Mouse (Mus musculus): ENCODE results near the gene Lgals2. TPM values are rescaled to one million over a fixed set of nuclear protein-coding genes. Genes with fewer than 3 reads are reported as not detected.

Gene Lgals2
- total and polyA plus RNA-seq, 3 experiments: not detected

DNA sequence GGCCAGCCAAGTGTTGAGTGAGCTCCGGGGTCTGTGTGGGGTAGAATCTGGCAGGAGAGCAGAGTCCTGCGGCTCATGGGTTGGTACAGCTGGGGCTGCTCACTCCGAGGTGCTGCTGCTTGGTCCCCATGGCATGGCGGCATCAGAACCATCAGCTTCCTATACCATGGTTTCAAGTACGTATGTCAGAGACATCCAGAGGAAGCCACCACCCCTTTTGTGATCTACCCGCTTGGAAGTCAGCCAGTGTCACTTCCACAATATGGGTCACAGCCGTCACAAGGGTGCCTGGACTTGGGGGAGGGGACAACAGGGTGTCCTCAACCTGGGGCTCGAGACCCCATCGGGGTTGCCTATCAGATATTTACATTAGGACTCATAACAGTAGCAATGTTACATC, 45.2 kb downstream of the Lgals2 start:
- Histone ChIP-seq H3K36me3 (replicated peaks) (no peaks in the 10 kb centered on the region), H3K27me3 (ENCODE audit: insufficient read depth, low read length) (peaks cover 12% of the 10 kb centered on the region; the same call in 1 of the 2 replicates), H3K4me3 (ENCODE audit: low read depth, low read length) (no peak overlapping the region), H3K4me1 (ENCODE audit: insufficient read depth, low read depth, low read length) (no peaks in the 10 kb centered on the region), H3K9me3 (replicated peaks) (no peaks in the 10 kb centered on the region)
- TF ChIP-seq GATA2 (IDR thresholded peaks at IDR 0.05; ENCODE audit: borderline replicate concordance, low read depth, low read length) (no peak), POLR2AphosphoS5 (IDR thresholded peaks at IDR 0.05; ENCODE audit: insufficient replicate concordance, low read depth, low read length) (no peak), CTCF (IDR thresholded peaks at IDR 0.05; ENCODE audit: low read depth, low read length) (no peak), GATA1 (IDR thresholded peaks at IDR 0.05; ENCODE audit: borderline replicate concordance, low read length) (no peak), TAL1 (conservative IDR thresholded peaks at IDR 0.05; ENCODE audit: low read depth, low read length) (no peak)
- DNase-seq (ENCODE audit: low spot score) (no peak), ATAC-seq (ENCODE audit: extremely low read depth, insufficient number of reproducible peaks, low FRiP score, poor library complexity, severe bottlenecking) (no peak)

DNA sequence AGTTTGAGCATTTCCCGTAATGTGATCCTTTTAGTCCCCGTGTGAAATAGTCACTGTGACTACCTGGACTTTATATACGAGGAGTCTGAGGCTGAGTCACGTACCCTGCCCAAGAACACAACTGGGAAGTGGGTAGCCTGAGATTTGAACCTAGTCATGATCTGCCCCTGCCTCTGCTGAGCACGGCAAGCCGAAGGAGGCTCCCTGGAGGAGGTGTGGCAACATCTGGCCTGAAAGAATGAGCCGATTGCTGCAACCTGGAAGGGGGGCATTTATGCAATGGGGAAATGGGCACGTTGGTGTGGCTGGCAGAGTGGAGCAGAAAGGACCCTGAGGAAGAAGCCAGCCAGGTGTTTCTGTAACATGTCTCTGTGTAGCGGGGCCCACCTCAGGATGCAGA, 45.6 kb downstream of the Lgals2 start:
- H3K9me3 ChIP-seq (replicated peaks): no peaks in the 10 kb centered on the region
- peaks cover 12% of the 10 kb centered on the region; the same call in 1 of the 2 replicates for H3K27me3 ChIP-seq (ENCODE audit: insufficient read depth, low read length)
- no peak for TF ChIP-seq GATA2 (IDR thresholded peaks at IDR 0.05; ENCODE audit: borderline replicate concordance, low read depth, low read length)
- no peak for TF ChIP-seq CTCF (IDR thresholded peaks at IDR 0.05; ENCODE audit: low read depth, low read length)
- TF ChIP-seq POLR2AphosphoS5 (IDR thresholded peaks at IDR 0.05; ENCODE audit: insufficient replicate concordance, low read depth, low read length): no peak
- no peak for TF ChIP-seq GATA1 (IDR thresholded peaks at IDR 0.05; ENCODE audit: borderline replicate concordance, low read length)
- TF ChIP-seq TAL1 (conservative IDR thresholded peaks at IDR 0.05; ENCODE audit: low read depth, low read length): no peak
- ATAC-seq (ENCODE audit: extremely low read depth, insufficient number of reproducible peaks, low FRiP score, poor library complexity, severe bottlenecking) (no peak), DNase-seq (ENCODE audit: low spot score) (no peak)
- no peaks in the 10 kb centered on the region for H3K4me1 ChIP-seq (ENCODE audit: insufficient read depth, low read depth, low read length)
- H3K36me3 ChIP-seq (replicated peaks): no peaks in the 10 kb centered on the region
- no peak overlapping the region for H3K4me3 ChIP-seq (ENCODE audit: low read depth, low read length)

DNA sequence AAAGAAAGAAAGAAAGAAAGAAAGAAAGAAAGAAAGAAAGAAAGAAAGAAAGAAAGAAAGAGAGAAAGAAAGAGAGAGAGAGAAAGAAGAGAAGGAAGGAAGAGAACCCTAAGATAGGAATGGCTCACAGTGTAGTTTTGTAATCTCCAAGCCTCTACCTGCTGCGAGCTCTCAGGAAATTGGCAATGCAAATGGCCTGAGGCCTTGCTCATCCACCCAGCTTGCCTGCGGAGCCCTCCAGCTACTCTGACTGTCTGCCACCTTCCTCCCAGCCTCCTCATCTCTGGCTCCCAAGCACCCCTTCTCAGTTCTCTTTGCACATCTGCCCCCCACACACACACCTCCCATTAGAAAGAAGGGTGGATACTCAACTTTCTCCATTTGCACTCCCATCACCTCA, 46.3 kb downstream of the Lgals2 start:
- TF ChIP-seq GATA2 (IDR thresholded peaks at IDR 0.05; ENCODE audit: borderline replicate concordance, low read depth, low read length) (no peak), GATA1 (IDR thresholded peaks at IDR 0.05; ENCODE audit: borderline replicate concordance, low read length) (no peak), TAL1 (conservative IDR thresholded peaks at IDR 0.05; ENCODE audit: low read depth, low read length) (no peak), CTCF (IDR thresholded peaks at IDR 0.05; ENCODE audit: low read depth, low read length) (no peak), POLR2AphosphoS5 (IDR thresholded peaks at IDR 0.05; ENCODE audit: insufficient replicate concordance, low read depth, low read length) (no peak)
- DNase-seq (ENCODE audit: low spot score) (no peak), ATAC-seq (ENCODE audit: extremely low read depth, insufficient number of reproducible peaks, low FRiP score, poor library complexity, severe bottlenecking) (no peak)
- H3K36me3 ChIP-seq (replicated peaks): no peaks in the 10 kb centered on the region
- peaks cover 13% of the 10 kb centered on the region; the same call in 1 of the 2 replicates for H3K27me3 ChIP-seq (ENCODE audit: insufficient read depth, low read length)
- H3K4me1 ChIP-seq (ENCODE audit: insufficient read depth, low read depth, low read length): no peaks in the 10 kb centered on the region
- no peaks in the 10 kb centered on the region for H3K9me3 ChIP-seq (replicated peaks)
- H3K4me3 ChIP-seq (ENCODE audit: low read depth, low read length): no peak overlapping the region

DNA sequence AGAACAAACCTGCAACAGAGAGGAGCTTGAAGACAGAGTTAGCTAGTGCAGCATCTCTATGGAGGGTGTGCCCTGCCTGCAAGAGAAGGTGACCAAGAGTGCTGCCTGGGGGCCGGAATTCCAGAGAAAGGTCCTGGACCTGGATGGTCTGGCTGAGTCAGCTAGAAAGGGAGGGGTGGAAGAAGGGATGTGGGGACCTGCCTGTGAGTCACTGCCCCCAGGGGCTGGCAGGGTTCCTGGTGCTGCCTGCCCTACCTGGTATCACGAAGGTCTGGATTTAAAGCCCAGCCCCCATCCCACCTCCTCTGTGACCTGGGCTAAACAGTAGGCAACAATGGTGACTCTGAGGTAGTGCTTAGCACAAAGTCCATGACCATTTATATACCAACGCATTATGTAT, 48.2 kb downstream of the Lgals2 start:
- no peaks in the 10 kb centered on the region for H3K4me1 ChIP-seq (ENCODE audit: insufficient read depth, low read depth, low read length)
- ATAC-seq (ENCODE audit: extremely low read depth, insufficient number of reproducible peaks, low FRiP score, poor library complexity, severe bottlenecking): no peak

DNA sequence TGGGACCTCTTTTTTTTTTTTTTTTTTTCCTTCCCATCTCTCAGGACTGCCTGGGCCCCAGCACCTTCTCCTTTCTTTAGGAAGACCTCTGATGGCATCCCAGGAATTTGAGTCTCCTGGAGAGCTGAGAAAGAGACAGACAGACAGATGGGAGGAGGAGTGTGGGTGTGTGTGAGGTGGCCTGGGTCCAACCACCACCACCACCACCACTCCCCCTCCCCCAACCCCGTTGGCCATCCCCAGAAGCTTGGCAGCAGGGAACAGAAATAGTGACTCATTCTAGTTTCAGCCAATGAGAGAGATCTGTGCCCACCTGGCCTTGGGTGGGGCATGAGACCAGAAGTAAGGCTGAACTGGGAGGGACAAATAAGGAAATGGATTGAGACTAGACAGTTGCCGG, 48.7 kb downstream of the Lgals2 start:
- Histone ChIP-seq H3K27me3 (ENCODE audit: insufficient read depth, low read length) (peaks cover 17% of the 10 kb centered on the region; the same call in 1 of the 2 replicates), H3K4me1 (ENCODE audit: insufficient read depth, low read depth, low read length) (no peaks in the 10 kb centered on the region), H3K36me3 (replicated peaks) (no peaks in the 10 kb centered on the region), H3K9me3 (replicated peaks) (peaks cover 10% of the 10 kb centered on the region), H3K4me3 (ENCODE audit: low read depth, low read length) (no peak overlapping the region)
- DNase-seq (ENCODE audit: low spot score) (no peak), ATAC-seq (ENCODE audit: extremely low read depth, insufficient number of reproducible peaks, low FRiP score, poor library complexity, severe bottlenecking) (no peak)
- TF ChIP-seq CTCF (IDR thresholded peaks at IDR 0.05; ENCODE audit: low read depth, low read length): no peak
- no peak for TF ChIP-seq GATA2 (IDR thresholded peaks at IDR 0.05; ENCODE audit: borderline replicate concordance, low read depth, low read length)
- TF ChIP-seq TAL1 (conservative IDR thresholded peaks at IDR 0.05; ENCODE audit: low read depth, low read length): no peak
- TF ChIP-seq GATA1 (IDR thresholded peaks at IDR 0.05; ENCODE audit: borderline replicate concordance, low read length): no peak
- TF ChIP-seq POLR2AphosphoS5 (IDR thresholded peaks at IDR 0.05; ENCODE audit: insufficient replicate concordance, low read depth, low read length): no peak

More for the DNA sequence above, 48.2 kb downstream of the Lgals2 start:
- H3K36me3 ChIP-seq (replicated peaks): no peaks in the 10 kb centered on the region
- no peak for TF ChIP-seq TAL1 (conservative IDR thresholded peaks at IDR 0.05; ENCODE audit: low read depth, low read length)
- no peak for TF ChIP-seq POLR2AphosphoS5 (IDR thresholded peaks at IDR 0.05; ENCODE audit: insufficient replicate concordance, low read depth, low read length)
- peaks cover 17% of the 10 kb centered on the region; the same call in 1 of the 2 replicates for H3K27me3 ChIP-seq (ENCODE audit: insufficient read depth, low read length)
- no peak for DNase-seq (ENCODE audit: low spot score)
- H3K4me3 ChIP-seq (ENCODE audit: low read depth, low read length): no peak overlapping the region
- H3K9me3 ChIP-seq (replicated peaks): peaks cover 9% of the 10 kb centered on the region

DNA sequence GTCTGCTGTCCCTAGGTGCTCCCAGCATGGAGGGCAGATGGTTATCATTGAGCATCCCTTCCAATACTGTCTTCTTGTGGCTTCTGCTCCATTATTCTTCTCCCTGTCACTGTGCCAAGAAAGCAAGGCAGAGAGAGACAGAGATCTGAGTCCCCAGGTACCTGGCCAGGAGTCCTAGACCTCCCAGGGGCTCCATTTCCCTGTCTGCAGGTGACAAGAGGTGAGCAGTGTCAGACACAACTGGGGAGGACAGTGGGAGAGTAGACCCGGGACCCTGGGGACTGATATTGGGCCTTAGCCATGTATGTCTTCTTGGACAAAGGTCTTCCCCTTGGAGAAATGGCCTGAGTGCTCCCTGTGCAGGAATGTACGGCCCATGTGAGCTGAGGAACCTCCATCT, 50.0 kb downstream of the Lgals2 start:
- Histone ChIP-seq H3K4me3 (ENCODE audit: low read depth, low read length) (no peak overlapping the region), H3K4me1 (ENCODE audit: insufficient read depth, low read depth, low read length) (no peaks in the 10 kb centered on the region), H3K9me3 (replicated peaks) (peaks cover 10% of the 10 kb centered on the region), H3K27me3 (ENCODE audit: insufficient read depth, low read length) (peaks cover 15% of the 10 kb centered on the region; the same call in 1 of the 2 replicates), H3K36me3 (replicated peaks) (no peaks in the 10 kb centered on the region)
- DNase-seq (ENCODE audit: low spot score): no peak
- no peak for ATAC-seq (ENCODE audit: extremely low read depth, insufficient number of reproducible peaks, low FRiP score, poor library complexity, severe bottlenecking)
- TF ChIP-seq TAL1 (conservative IDR thresholded peaks at IDR 0.05; ENCODE audit: low read depth, low read length) (no peak), GATA2 (IDR thresholded peaks at IDR 0.05; ENCODE audit: borderline replicate concordance, low read depth, low read length) (no peak), CTCF (IDR thresholded peaks at IDR 0.05; ENCODE audit: low read depth, low read length) (no peak), POLR2AphosphoS5 (IDR thresholded peaks at IDR 0.05; ENCODE audit: insufficient replicate concordance, low read depth, low read length) (no peak), GATA1 (IDR thresholded peaks at IDR 0.05; ENCODE audit: borderline replicate concordance, low read length) (no peak)

All from G1E (cell line).